Mouse (Mus musculus) forebrain, embryonic 10.5 days (tissue): Measurements from ENCODE around the gene Ptprm. TPM values are rescaled to one million over a fixed set of nuclear protein-coding genes. Genes with fewer than 3 reads are reported as not detected.

ENCODE experiments used
- DNase-seq: peaks from one replicate; pipeline ENCODE4 v3.0.0-alpha.2; 2017; ENCODE audit warnings: low spot score; ENCODE audit errors: extremely low spot score
- H3K27ac ChIP-seq: fragments of 300-500 bp; sonication (generic); 2 replicates; pipeline ENCODE4 v1.5.1; 2016; ENCODE audit warnings: mild to moderate bottlenecking
- H3K27me3 ChIP-seq: fragments of 300-500 bp; sonication (generic); 2 replicates; pipeline ENCODE4 v1.6.1; 2016; ENCODE audit warnings: mild to moderate bottlenecking; ENCODE audit not compliant: poor library complexity, severe bottlenecking
- H3K36me3 ChIP-seq: fragments of 300-500 bp; sonication (generic); replicated peaks from 2 replicates; pipeline ENCODE4 v1.6.1; 2016; ENCODE audit warnings: mild to moderate bottlenecking, moderate library complexity
- H3K4me1 ChIP-seq: fragments of 300-500 bp; sonication (generic); 2 replicates; pipeline ENCODE4 v1.6.1; 2016
- H3K4me3 ChIP-seq: fragments of 300-500 bp; sonication (generic); 2 replicates; pipeline ENCODE4 v1.5.1; 2016; ENCODE audit warnings: mild to moderate bottlenecking, moderate library complexity
- H3K9me3 ChIP-seq: fragments of 300-500 bp; sonication (generic); 2 replicates; pipeline ENCODE4 v1.6.1; 2016; ENCODE audit warnings: mild to moderate bottlenecking, moderate library complexity
- WGBS: fragments of 180-500 bp; shearing (Covaris S2); methylation state at CpG from one replicate; pipeline ENCODE4 v1.1.7; 2016; 5-methylcytosine and 5-hydroxymethylcytosine counted together
- microRNA-seq: library from miRNA; unstranded; fragments of <30 nt; microRNA quantifications from one replicate; pipeline ENCODE4, GENCODE M21; 2017
- polyA plus RNA-seq: library from polyadenylated mRNA; unstranded; fragments of >200 nt; fragmentation: Nextera tagmentation; extraction: Ambion mirVana; gene quantifications from 2 replicates; pipeline ENCODE4 v1.2.1, GENCODE M21; 2016

The Ptprm gene
- polyA plus RNA-seq, 1 experiment from 2014 or later, result 8.4 TPM

DNA sequence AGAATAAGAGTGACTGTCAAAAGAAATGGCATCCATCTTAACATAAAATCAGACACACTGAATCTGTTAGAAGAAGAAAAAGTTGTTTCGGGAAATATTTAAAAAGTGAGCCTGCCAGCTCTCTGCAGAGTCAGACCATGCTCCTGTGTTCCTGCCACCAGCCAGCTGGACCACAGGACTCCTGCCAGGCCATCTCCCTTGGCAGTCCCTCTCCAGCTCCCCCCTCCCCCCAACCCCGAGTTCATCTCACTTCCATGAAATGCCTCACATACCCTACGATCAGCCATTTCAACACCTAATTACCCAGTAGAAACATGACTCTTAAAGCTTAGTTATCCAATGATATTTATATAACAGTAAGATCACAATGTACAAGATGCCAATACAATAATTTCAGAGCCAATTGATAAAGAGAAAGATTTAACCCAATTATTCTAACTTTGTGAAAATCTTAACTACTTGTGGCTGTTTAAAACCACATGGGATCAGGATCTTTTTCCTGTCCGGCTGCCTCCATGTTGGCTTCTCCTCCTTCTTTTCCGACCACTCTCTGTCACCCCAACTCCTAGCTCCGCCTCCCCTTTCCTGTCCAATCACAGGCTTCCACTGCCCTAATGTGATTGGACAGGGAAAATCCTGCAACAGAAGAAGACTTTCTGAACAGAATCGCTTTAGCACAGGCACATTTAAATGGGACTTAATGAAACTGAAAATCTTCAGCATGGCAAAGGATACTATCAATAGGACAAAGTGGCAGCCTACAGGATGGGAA lies 716.1 kb downstream of the Ptprm start:
- no peaks in the 10 kb centered on the region for H3K27me3 ChIP-seq
- no peak for DNase-seq
- H3K27ac ChIP-seq, result no peak overlapping the region
- no peaks in the 10 kb centered on the region for H3K9me3 ChIP-seq
- H3K4me3 ChIP-seq, result no peak overlapping the region
- H3K36me3 ChIP-seq, result no peaks in the 10 kb centered on the region
- H3K4me1 ChIP-seq, result no peaks in the 10 kb centered on the region
- 88% methylated on average over 7 of the region's 7 CpGs for WGBS

GRCm38 (mm10) chr17:66619996-66620656 lies 734.1 kb downstream of the Ptprm start:
- H3K4me1 ChIP-seq, result no peaks in the 10 kb centered on the region
- no peaks in the 10 kb centered on the region for H3K36me3 ChIP-seq
- no peak overlapping the region for H3K27ac ChIP-seq
- no peaks in the 10 kb centered on the region for H3K9me3 ChIP-seq
- WGBS, result 89% methylated on average over 13 of the region's 13 CpGs
- H3K27me3 ChIP-seq, result no peaks in the 10 kb centered on the region
- no peak for DNase-seq
- H3K4me3 ChIP-seq, result no peak overlapping the region

DNA sequence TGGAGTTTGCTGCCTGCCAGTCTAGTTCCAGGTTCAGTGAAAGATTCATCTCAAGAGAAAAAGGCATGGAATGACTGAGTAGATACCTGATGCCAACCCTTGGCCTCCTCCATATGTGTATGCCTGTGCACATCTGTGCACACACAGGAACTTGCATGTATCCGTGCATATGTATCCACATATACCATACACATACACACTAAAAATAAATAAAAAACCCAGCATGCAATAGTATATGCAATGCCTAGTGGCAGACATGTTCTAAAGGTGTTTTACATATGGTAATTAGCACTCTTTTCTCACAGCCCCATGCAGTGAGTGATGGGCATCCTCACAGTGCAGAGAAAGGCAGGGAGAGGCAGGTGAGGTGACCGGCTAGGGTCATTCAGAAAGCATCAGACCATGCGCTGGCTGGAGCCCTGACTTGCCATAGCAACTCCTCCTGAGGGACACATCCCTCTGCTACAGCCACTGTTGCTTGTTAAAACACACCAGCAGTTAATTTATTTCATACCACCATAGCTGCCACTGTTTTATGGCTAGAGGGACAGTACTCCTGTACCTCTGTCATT lies 734.9 kb downstream of the Ptprm start:
- H3K27me3 ChIP-seq, result no peaks in the 10 kb centered on the region
- no peaks in the 10 kb centered on the region for H3K36me3 ChIP-seq
- no peaks in the 10 kb centered on the region for H3K9me3 ChIP-seq
- no peak overlapping the region for H3K4me3 ChIP-seq
- H3K4me1 ChIP-seq, result no peaks in the 10 kb centered on the region
- no peak for DNase-seq
- 88% methylated on average over 3 of the region's 3 CpGs for WGBS
- H3K27ac ChIP-seq, result no peak overlapping the region

Small RNAs within 50 kb of the gene (microRNA-seq; reads per million reads assigned to microRNA genes)
- gene Mir5709, result 1.2 reads per million
